Mouse (Mus musculus) intestine, embryonic 14.5 days (tissue): ENCODE results near the gene Celf2. TPM values are rescaled to one million over a fixed set of nuclear protein-coding genes. Genes with fewer than 3 reads are reported as not detected.

Source experiments
- ATAC-seq: fragments of 200-750 bp; cut with Nextera tagmentation; replicated peaks from 2 replicates; pipeline ENCODE4 v1.8.0; 2017; ENCODE audit warnings: low read depth, moderate number of reproducible peaks, moderate TSS enrichment, moderate library complexity; ENCODE audit not compliant: low FRiP score, low TSS enrichment
- DNase-seq: peaks from one replicate; pipeline ENCODE4 v3.0.0-alpha.2; 2018; ENCODE audit warnings: low spot score
- H3K27ac ChIP-seq: fragments of 300-500 bp; sonication (generic); 2 replicates; pipeline ENCODE4 v1.5.1; 2014; ENCODE audit warnings: low read depth, mild to moderate bottlenecking, control low read depth
- H3K27me3 ChIP-seq: fragments of 300-500 bp; sonication (generic); replicated peaks from 2 replicates; pipeline ENCODE4 v1.6.1; 2014; ENCODE audit warnings: low read length, control low read depth; ENCODE audit not compliant: control insufficient read depth, insufficient read depth
- H3K36me3 ChIP-seq: fragments of 300-500 bp; sonication (generic); 2 replicates; pipeline ENCODE4 v1.6.1; 2014; ENCODE audit warnings: low read length, control low read depth; ENCODE audit not compliant: control insufficient read depth, insufficient read depth
- H3K4me1 ChIP-seq: fragments of 300-500 bp; sonication (generic); replicated peaks from 2 replicates; pipeline ENCODE4 v1.6.1; 2014; ENCODE audit warnings: low read length, control low read depth, mixed read lengths; ENCODE audit not compliant: control insufficient read depth, insufficient read depth
- H3K4me2 ChIP-seq: fragments of 300-500 bp; sonication (generic); 2 replicates; pipeline ENCODE4 v1.6.1; 2014; ENCODE audit warnings: low read length
- H3K4me3 ChIP-seq: fragments of 300-500 bp; sonication (generic); 2 replicates; pipeline ENCODE4 v1.5.1; 2014; ENCODE audit warnings: low read depth, low read length, control low read depth, mixed read lengths
- H3K9ac ChIP-seq: fragments of 300-500 bp; sonication (generic); 2 replicates; pipeline ENCODE4 v1.6.1; 2014; ENCODE audit warnings: mild to moderate bottlenecking, low read length
- H3K9me3 ChIP-seq: fragments of 300-500 bp; sonication (generic); 2 replicates; pipeline ENCODE4 v1.6.1; 2016; ENCODE audit warnings: low read length, control low read depth; ENCODE audit not compliant: control insufficient read depth
- WGBS: fragments of 180-500 bp; shearing (Covaris S2); extraction: QIAGEN DNeasy Blood & Tissue Kit; methylation state at CpG from one replicate; pipeline ENCODE4 v1.1.7; 2014; 5-methylcytosine and 5-hydroxymethylcytosine counted together
- polyA plus RNA-seq: library from polyadenylated mRNA; unstranded; fragments of >200 nt; fragmentation: Nextera tagmentation; extraction: Ambion mirVana; gene quantifications from 2 replicates; pipeline ENCODE4 v1.2.1, GENCODE M21; 2014

Gene Celf2
- polyA plus RNA-seq, 1 experiment from 2014 or later = 53.5 TPM

DNA sequence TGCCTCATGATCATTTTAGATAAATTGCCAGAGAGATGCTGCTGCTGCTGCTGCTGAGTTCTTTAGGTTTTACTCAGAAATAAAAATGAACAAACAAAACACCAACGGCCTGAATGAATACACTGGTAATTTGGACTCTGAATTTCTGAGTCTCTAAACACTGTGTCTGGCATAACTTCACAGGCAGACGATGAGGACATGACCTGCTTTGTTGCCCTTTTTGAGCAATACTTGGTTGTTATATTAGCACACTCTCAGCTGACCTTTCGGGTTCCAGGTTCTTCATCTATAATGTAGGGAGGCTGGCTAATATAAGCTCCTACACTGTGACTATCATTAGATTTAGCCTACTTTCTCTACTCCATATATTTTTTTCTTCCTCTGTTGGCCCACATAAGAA, 863.0 kb downstream of the Celf2 start:
- Histone ChIP-seq H3K27me3 (no peaks in the 10 kb centered on the region), H3K9me3 (no peaks in the 10 kb centered on the region), H3K36me3 (no peaks in the 10 kb centered on the region), H3K9ac (no peak overlapping the region), H3K27ac (no peak overlapping the region), H3K4me2 (no peak overlapping the region), H3K4me1 (no peaks in the 10 kb centered on the region), H3K4me3 (no peak overlapping the region)
- WGBS = 69% methylated on average over 3 of the region's 3 CpGs
- ATAC-seq (no peak), DNase-seq (no peak)

DNA sequence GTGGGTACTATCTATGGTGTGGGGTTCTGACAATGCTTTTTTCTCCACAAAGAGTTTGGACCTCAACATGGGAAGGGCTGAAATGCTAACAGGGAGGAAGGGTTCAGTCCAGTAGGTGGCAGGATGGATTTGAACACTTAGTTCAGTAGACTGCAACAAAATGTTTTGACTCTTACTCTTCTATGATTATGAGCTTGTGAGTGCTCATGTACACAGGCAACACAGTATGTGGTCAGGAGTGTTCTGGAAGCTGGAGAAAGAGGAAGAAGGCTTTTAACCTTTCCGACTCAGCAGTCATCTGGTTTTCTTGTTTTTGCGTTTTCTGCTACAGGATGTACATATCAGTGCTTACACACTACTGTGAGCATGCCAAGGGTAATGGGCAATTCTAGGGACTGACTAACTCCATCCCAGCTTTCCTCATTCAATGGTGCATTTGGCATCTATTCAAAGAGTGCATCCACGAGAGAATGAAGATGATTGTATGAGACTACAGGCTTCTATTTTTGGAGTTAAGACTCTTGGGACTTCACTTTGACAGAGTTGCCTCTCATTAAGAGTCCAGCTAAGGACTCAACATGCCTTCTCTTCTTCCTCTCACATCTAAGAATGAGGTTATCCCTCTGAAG, 867.0 kb downstream of the Celf2 start:
- no peaks in the 10 kb centered on the region for H3K4me1 ChIP-seq
- H3K9me3 ChIP-seq = no peaks in the 10 kb centered on the region
- H3K4me2 ChIP-seq = no peak overlapping the region
- ATAC-seq (no peak), DNase-seq (no peak)
- no peaks in the 10 kb centered on the region for H3K27me3 ChIP-seq
- no peak overlapping the region for H3K27ac ChIP-seq
- no peaks in the 10 kb centered on the region for H3K36me3 ChIP-seq
- H3K9ac ChIP-seq = no peak overlapping the region
- 76% methylated on average over 3 of the region's 3 CpGs for WGBS
- no peak overlapping the region for H3K4me3 ChIP-seq

GRCm38 (mm10) chr2:6639370-6639769, 870.0 kb downstream of the Celf2 start:
- no peak overlapping the region for H3K4me2 ChIP-seq
- no peak overlapping the region for H3K27ac ChIP-seq
- no peaks in the 10 kb centered on the region for H3K4me1 ChIP-seq
- no peaks in the 10 kb centered on the region for H3K36me3 ChIP-seq
- H3K9me3 ChIP-seq = no peaks in the 10 kb centered on the region
- H3K9ac ChIP-seq = no peak overlapping the region
- no peak overlapping the region for H3K4me3 ChIP-seq
- H3K27me3 ChIP-seq = no peaks in the 10 kb centered on the region
- ATAC-seq (no peak), DNase-seq (no peak)
- WGBS = 80% methylated on average over 6 of the region's 6 CpGs

GRCm38 (mm10) chr2:6637147-6637546, 872.2 kb downstream of the Celf2 start:
- Histone ChIP-seq H3K4me2 (no peak overlapping the region), H3K36me3 (no peaks in the 10 kb centered on the region), H3K4me1 (no peaks in the 10 kb centered on the region), H3K27ac (no peak overlapping the region), H3K9ac (no peak overlapping the region), H3K27me3 (no peaks in the 10 kb centered on the region), H3K4me3 (no peak overlapping the region), H3K9me3 (no peaks in the 10 kb centered on the region)
- DNase-seq (no peak), ATAC-seq (no peak)
- 84% methylated on average over 2 of the region's 2 CpGs for WGBS

DNA sequence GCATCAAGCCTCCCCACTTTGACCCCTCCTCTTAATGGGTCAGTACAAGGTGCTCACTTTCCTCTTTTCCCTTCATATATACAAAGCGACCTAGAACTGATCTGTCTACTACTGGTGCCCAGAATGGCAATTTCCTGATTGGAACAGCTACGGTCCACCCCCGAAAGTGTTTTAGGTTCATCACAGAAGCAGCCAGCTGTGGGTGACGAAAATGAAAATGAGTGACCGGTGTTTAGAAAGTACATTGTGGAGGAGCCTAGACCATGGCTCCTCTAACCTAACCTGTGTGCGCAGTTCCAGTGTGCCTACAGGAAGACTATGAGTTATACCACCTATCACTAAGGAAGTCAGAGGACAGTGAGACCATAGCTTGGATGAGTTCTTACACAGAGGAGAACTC, 874.5 kb downstream of the Celf2 start:
- H3K4me1 ChIP-seq = no peaks in the 10 kb centered on the region
- H3K4me3 ChIP-seq = no peak overlapping the region
- no peaks in the 10 kb centered on the region for H3K27me3 ChIP-seq
- H3K9me3 ChIP-seq = no peaks in the 10 kb centered on the region
- H3K36me3 ChIP-seq = no peaks in the 10 kb centered on the region
- ATAC-seq (no peak), DNase-seq (no peak)
- 93% methylated on average over 6 of the region's 6 CpGs for WGBS
- no peak overlapping the region for H3K9ac ChIP-seq
- no peak overlapping the region for H3K27ac ChIP-seq
- H3K4me2 ChIP-seq = no peak overlapping the region

DNA sequence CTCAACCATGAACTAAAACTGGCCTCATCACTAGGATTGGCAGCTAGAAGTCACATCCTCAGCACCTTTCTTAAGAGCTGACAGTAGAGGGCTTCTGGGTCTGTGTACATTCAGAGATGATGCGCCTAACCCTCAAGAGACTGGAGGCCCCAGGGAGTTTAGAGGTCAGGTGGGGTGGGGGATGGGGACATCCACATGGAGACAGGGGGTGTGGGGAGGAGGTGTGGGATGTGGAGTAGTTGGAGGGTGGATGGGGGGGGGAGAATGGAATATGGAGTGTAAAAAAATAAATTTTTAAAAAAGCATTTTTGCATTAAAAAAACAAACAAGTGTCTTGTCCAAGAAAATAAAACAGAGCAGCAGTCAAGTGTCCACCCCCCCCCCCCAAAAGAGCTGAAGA, 876.2 kb downstream of the Celf2 start:
- no peak overlapping the region for H3K4me3 ChIP-seq
- no peaks in the 10 kb centered on the region for H3K27me3 ChIP-seq
- DNase-seq (no peak), ATAC-seq (no peak)
- H3K27ac ChIP-seq = no peak overlapping the region
- H3K4me1 ChIP-seq = no peaks in the 10 kb centered on the region
- no peaks in the 10 kb centered on the region for H3K36me3 ChIP-seq
- no peak overlapping the region for H3K4me2 ChIP-seq
- 92% methylated on average over 1 of the region's 1 CpGs for WGBS
- no peak overlapping the region for H3K9ac ChIP-seq
- H3K9me3 ChIP-seq = no peaks in the 10 kb centered on the region

GRCm38 (mm10) chr2:6623802-6624201, 885.6 kb downstream of the Celf2 start:
- no peaks in the 10 kb centered on the region for H3K4me1 ChIP-seq
- no peaks in the 10 kb centered on the region for H3K27me3 ChIP-seq
- WGBS = 73% methylated on average over 4 of the region's 4 CpGs
- no peaks in the 10 kb centered on the region for H3K36me3 ChIP-seq
- H3K9ac ChIP-seq = no peak overlapping the region
- DNase-seq = no peak
- no peak overlapping the region for H3K4me2 ChIP-seq
- no peak for ATAC-seq
- H3K4me3 ChIP-seq = no peak overlapping the region
- H3K27ac ChIP-seq = no peak overlapping the region
- no peaks in the 10 kb centered on the region for H3K9me3 ChIP-seq

DNA sequence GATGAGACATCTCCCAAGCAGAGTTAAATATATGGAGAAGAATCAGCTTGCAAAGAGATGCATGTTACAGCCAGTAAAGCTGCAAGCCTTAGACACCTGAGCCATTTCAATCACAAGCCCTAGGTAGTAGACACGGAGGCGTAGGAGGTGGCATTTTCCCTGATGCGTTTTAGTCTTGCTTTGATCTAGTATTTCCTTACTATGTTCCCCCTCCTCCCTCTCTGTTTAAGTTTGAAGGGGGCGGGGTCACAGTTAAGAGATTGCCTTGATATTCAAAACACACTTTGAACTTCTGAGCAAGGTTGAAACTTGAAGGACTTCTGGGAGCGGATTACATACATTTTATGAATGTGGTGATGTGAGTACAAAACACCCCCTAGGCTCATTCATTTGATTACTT, 887.3 kb downstream of the Celf2 start:
- Histone ChIP-seq H3K27me3 (no peaks in the 10 kb centered on the region), H3K4me1 (no peaks in the 10 kb centered on the region), H3K4me3 (no peak overlapping the region), H3K27ac (no peak overlapping the region), H3K9ac (no peak overlapping the region), H3K9me3 (no peaks in the 10 kb centered on the region), H3K4me2 (no peak overlapping the region), H3K36me3 (no peaks in the 10 kb centered on the region)
- ATAC-seq (no peak), DNase-seq (no peak)
- 69% methylated on average over 5 of the region's 5 CpGs for WGBS

DNA sequence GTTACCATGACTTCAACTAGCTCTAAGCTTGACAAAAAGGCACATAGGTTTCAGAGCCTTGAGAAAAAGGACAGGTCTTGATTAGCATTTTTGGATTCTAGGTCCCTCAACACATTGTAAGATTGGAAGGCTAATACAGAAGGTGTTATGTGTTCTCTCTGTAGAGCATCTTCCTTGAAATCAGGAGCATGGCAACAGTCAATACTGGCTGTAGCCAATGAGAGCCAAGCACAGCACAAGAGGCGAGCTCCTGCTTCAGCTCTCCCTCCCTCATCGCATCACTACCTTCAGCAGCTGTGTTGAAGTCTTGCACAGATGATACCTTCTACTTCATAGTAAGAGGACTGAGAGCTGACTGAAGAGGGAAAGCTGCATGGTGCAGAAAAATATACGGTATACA, 890.5 kb downstream of the Celf2 start:
- no peak overlapping the region for H3K4me2 ChIP-seq
- H3K4me3 ChIP-seq = no peak overlapping the region
- no peaks in the 10 kb centered on the region for H3K27me3 ChIP-seq
- H3K9me3 ChIP-seq = no peaks in the 10 kb centered on the region
- H3K4me1 ChIP-seq = no peaks in the 10 kb centered on the region
- no peaks in the 10 kb centered on the region for H3K36me3 ChIP-seq
- H3K9ac ChIP-seq = no peak overlapping the region
- DNase-seq (no peak), ATAC-seq (no peak)
- WGBS = 88% methylated on average over 3 of the region's 3 CpGs
- no peak overlapping the region for H3K27ac ChIP-seq
